Mouse (Mus musculus): Measurements from ENCODE around the gene Hsd3b2. TPM values are rescaled to one million over a fixed set of nuclear protein-coding genes. Genes with fewer than 3 reads are reported as not detected.
"Not testable (repeated sequence)": the region's sequence is repeated elsewhere in the genome, so short reads cannot be mapped to it uniquely, and the experiment has no call there.

The Hsd3b2 gene
- 0.01 TPM for polyA plus RNA-seq (2012; fragmentation: generic; extraction: Trizol)
- long read RNA-seq, experiment 1, result 0 reads
- long read RNA-seq, experiment 2, result 0 reads

- Histone ChIP-seq H3K36me3 (ENCODE audit: control insufficient read depth, insufficient read depth) (no peaks in the 10 kb centered on the region), H3ac (ENCODE audit: control insufficient read depth, insufficient read length, low read depth) (no peak within 1 kb of the TSS), H3K79me3 (ENCODE audit: low read depth) (no peaks in the 10 kb centered on the region), H3K4me3 (ENCODE audit: insufficient read depth, poor library complexity, severe bottlenecking) (no peak within 1 kb of the TSS), H3K79me2 (ENCODE audit: control insufficient read depth, insufficient read depth) (no peaks in the 10 kb centered on the region), H3K27me3 (ENCODE audit: control insufficient read depth, insufficient read depth, insufficient read length) (no peaks in the 10 kb centered on the region)
- TF ChIP-seq MYOD1 (IDR thresholded peaks at IDR 0.05; ENCODE audit: control insufficient read depth, insufficient read length, low read depth), result no peak
- no peak for TF ChIP-seq USF1 (IDR thresholded peaks at IDR 0.05; ENCODE audit: low read depth)
- TF ChIP-seq MAX (IDR thresholded peaks at IDR 0.05), result no peak
- no peak for TF ChIP-seq FOSL1 (IDR thresholded peaks at IDR 0.05; ENCODE audit: insufficient read depth, low read length, poor library complexity, severe bottlenecking)
- no peak for TF ChIP-seq CEBPB (IDR thresholded peaks at IDR 0.05; ENCODE audit: low read depth)
- TF ChIP-seq MYOG (IDR thresholded peaks at IDR 0.05; ENCODE audit: control insufficient read depth, extremely low read depth, insufficient read length), result no peak
- TF ChIP-seq CTCF (IDR thresholded peaks at IDR 0.05; ENCODE audit: control insufficient read depth, insufficient read depth, insufficient read length), result no peak
Measured at GRCm38 (mm10) chr3:98724376-98724775, at the start of gene Hsd3b2. Hsd3b2 (minus strand) TSS chr3:98724543.

GRCm38 (mm10) chr3:98764155-98764554 lies 39.8 kb upstream of the Hsd3b2 start:
- Histone ChIP-seq H3K4me3 (ENCODE audit: insufficient read depth, poor library complexity, severe bottlenecking) (no peak overlapping the region), H3ac (ENCODE audit: control insufficient read depth, insufficient read length, low read depth) (no peak overlapping the region), H3K36me3 (ENCODE audit: control insufficient read depth, insufficient read depth) (no peaks in the 10 kb centered on the region), H3K79me3 (ENCODE audit: low read depth) (no peaks in the 10 kb centered on the region), H3K27me3 (ENCODE audit: control insufficient read depth, insufficient read depth, insufficient read length) (no peaks in the 10 kb centered on the region), H3K79me2 (ENCODE audit: control insufficient read depth, insufficient read depth) (no peaks in the 10 kb centered on the region)
- TF ChIP-seq CEBPB (IDR thresholded peaks at IDR 0.05; ENCODE audit: low read depth), result no peak
- no peak for TF ChIP-seq MYOG (IDR thresholded peaks at IDR 0.05; ENCODE audit: control insufficient read depth, extremely low read depth, insufficient read length)
- TF ChIP-seq FOSL1 (IDR thresholded peaks at IDR 0.05; ENCODE audit: insufficient read depth, low read length, poor library complexity, severe bottlenecking), result no peak
- TF ChIP-seq CTCF (IDR thresholded peaks at IDR 0.05; ENCODE audit: control insufficient read depth, insufficient read depth, insufficient read length), result no peak
- no peak for TF ChIP-seq USF1 (IDR thresholded peaks at IDR 0.05; ENCODE audit: low read depth)
- TF ChIP-seq MAX (IDR thresholded peaks at IDR 0.05), result no peak
- TF ChIP-seq MYOD1 (IDR thresholded peaks at IDR 0.05; ENCODE audit: control insufficient read depth, insufficient read length, low read depth), result no peak

- no peak for TF ChIP-seq MYOG (IDR thresholded peaks at IDR 0.05; ENCODE audit: control insufficient read depth, extremely low read depth, insufficient read length)
- TF ChIP-seq FOSL1 (IDR thresholded peaks at IDR 0.05; ENCODE audit: insufficient read depth, low read length, poor library complexity, severe bottlenecking), result no peak
- no peak for TF ChIP-seq MYOD1 (IDR thresholded peaks at IDR 0.05; ENCODE audit: control insufficient read depth, insufficient read length, low read depth)
- TF ChIP-seq USF1 (IDR thresholded peaks at IDR 0.05; ENCODE audit: low read depth), result no peak
- no peak for TF ChIP-seq CEBPB (IDR thresholded peaks at IDR 0.05; ENCODE audit: low read depth)
- TF ChIP-seq CTCF (IDR thresholded peaks at IDR 0.05; ENCODE audit: control insufficient read depth, insufficient read depth, insufficient read length), result no peak
- TF ChIP-seq MAX (IDR thresholded peaks at IDR 0.05), result no peak
- Histone ChIP-seq H3K27me3 (ENCODE audit: control insufficient read depth, insufficient read depth, insufficient read length) (no peaks in the 10 kb centered on the region), H3ac (ENCODE audit: control insufficient read depth, insufficient read length, low read depth) (no peak overlapping the region), H3K4me3 (ENCODE audit: insufficient read depth, poor library complexity, severe bottlenecking) (no peak overlapping the region), H3K36me3 (ENCODE audit: control insufficient read depth, insufficient read depth) (no peaks in the 10 kb centered on the region), H3K79me3 (ENCODE audit: low read depth) (no peaks in the 10 kb centered on the region), H3K79me2 (ENCODE audit: control insufficient read depth, insufficient read depth) (no peaks in the 10 kb centered on the region)
Measured at GRCm38 (mm10) chr3:98756836-98757235, 32.5 kb upstream of the Hsd3b2 start.

GRCm38 (mm10) chr3:98752171-98752570 lies 27.8 kb upstream of the Hsd3b2 start:
- Histone ChIP-seq H3K79me3 (ENCODE audit: low read depth) (no peaks in the 10 kb centered on the region), H3K36me3 (ENCODE audit: control insufficient read depth, insufficient read depth) (no peaks in the 10 kb centered on the region), H3K4me3 (ENCODE audit: insufficient read depth, poor library complexity, severe bottlenecking) (no peak overlapping the region), H3ac (ENCODE audit: control insufficient read depth, insufficient read length, low read depth) (no peak overlapping the region), H3K27me3 (ENCODE audit: control insufficient read depth, insufficient read depth, insufficient read length) (no peaks in the 10 kb centered on the region), H3K79me2 (ENCODE audit: control insufficient read depth, insufficient read depth) (no peaks in the 10 kb centered on the region)
- TF ChIP-seq FOSL1 (IDR thresholded peaks at IDR 0.05; ENCODE audit: insufficient read depth, low read length, poor library complexity, severe bottlenecking), result no peak
- no peak for TF ChIP-seq CTCF (IDR thresholded peaks at IDR 0.05; ENCODE audit: control insufficient read depth, insufficient read depth, insufficient read length)
- TF ChIP-seq MAX (IDR thresholded peaks at IDR 0.05), result no peak
- TF ChIP-seq MYOG (IDR thresholded peaks at IDR 0.05; ENCODE audit: control insufficient read depth, extremely low read depth, insufficient read length), result no peak

GRCm38 (mm10) chr3:98741043-98741442 lies 16.7 kb upstream of the Hsd3b2 start:
- not testable (repeated sequence) for H3K36me3 ChIP-seq (ENCODE audit: control insufficient read depth, insufficient read depth); H3K79me3 ChIP-seq (ENCODE audit: low read depth); H3K79me2 ChIP-seq (ENCODE audit: control insufficient read depth, insufficient read depth); H3ac ChIP-seq (ENCODE audit: control insufficient read depth, insufficient read length, low read depth); H3K4me3 ChIP-seq (ENCODE audit: insufficient read depth, poor library complexity, severe bottlenecking); H3K27me3 ChIP-seq (ENCODE audit: control insufficient read depth, insufficient read depth, insufficient read length)

GRCm38 (mm10) chr3:98734340-98734739 lies 10.0 kb upstream of the Hsd3b2 start:
- Histone ChIP-seq H3K79me2 (ENCODE audit: control insufficient read depth, insufficient read depth) (no peaks in the 10 kb centered on the region), H3ac (ENCODE audit: control insufficient read depth, insufficient read length, low read depth) (no peak overlapping the region), H3K79me3 (ENCODE audit: low read depth) (no peaks in the 10 kb centered on the region), H3K27me3 (ENCODE audit: control insufficient read depth, insufficient read depth, insufficient read length) (no peaks in the 10 kb centered on the region), H3K4me3 (ENCODE audit: insufficient read depth, poor library complexity, severe bottlenecking) (no peak overlapping the region), H3K36me3 (ENCODE audit: control insufficient read depth, insufficient read depth) (no peaks in the 10 kb centered on the region)
- TF ChIP-seq FOSL1 (IDR thresholded peaks at IDR 0.05; ENCODE audit: insufficient read depth, low read length, poor library complexity, severe bottlenecking) (no peak), USF1 (IDR thresholded peaks at IDR 0.05; ENCODE audit: low read depth) (no peak), MYOG (IDR thresholded peaks at IDR 0.05; ENCODE audit: control insufficient read depth, extremely low read depth, insufficient read length) (no peak), CTCF (IDR thresholded peaks at IDR 0.05; ENCODE audit: control insufficient read depth, insufficient read depth, insufficient read length) (no peak), MYOD1 (IDR thresholded peaks at IDR 0.05; ENCODE audit: control insufficient read depth, insufficient read length, low read depth) (no peak), CEBPB (IDR thresholded peaks at IDR 0.05; ENCODE audit: low read depth) (no peak), MAX (IDR thresholded peaks at IDR 0.05) (no peak)

Data from C2C12 (cell line).